Mouse (Mus musculus) gastrocnemius, adult 2 months (tissue): ENCODE data around the gene Dnase1l2. TPM values are rescaled to one million over a fixed set of nuclear protein-coding genes. Genes with fewer than 3 reads are reported as not detected.

Experiments
- DNase-seq: peaks from one replicate; pipeline ENCODE4 v3.0.0; 2022
- H3K27ac ChIP-seq: fragments of 200-600 bp; 2 replicates; pipeline ENCODE4 v1.8.1; 2022; ENCODE audit warnings: mild to moderate bottlenecking
- H3K4me3 ChIP-seq: fragments of 200-600 bp; 2 replicates; pipeline ENCODE4 v1.8.1; 2022; ENCODE audit warnings: mild to moderate bottlenecking, moderate library complexity
- CTCF ChIP-seq: fragments of 200-600 bp; IDR thresholded peaks from 2 replicates; pipeline ENCODE4 v1.8.1; 2022; ENCODE audit warnings: antibody characterized with exemption, mild to moderate bottlenecking, moderate library complexity
- intact Hi-C: fragments of 180-260 bp; cut with DNase I; formaldehyde crosslinking; loops from one replicate; pipeline ENCODE4 v1.15.1; 2025
- total RNA-seq, 2 experiments: library from RNA; stranded (reverse); gene quantifications; 2 replicates each; pipeline ENCODE4 v1.2.3; 2021

The Dnase1l2 gene
- total RNA-seq, 2 experiments from 2014 or later = 1.4 to 2.2 TPM

DNA sequence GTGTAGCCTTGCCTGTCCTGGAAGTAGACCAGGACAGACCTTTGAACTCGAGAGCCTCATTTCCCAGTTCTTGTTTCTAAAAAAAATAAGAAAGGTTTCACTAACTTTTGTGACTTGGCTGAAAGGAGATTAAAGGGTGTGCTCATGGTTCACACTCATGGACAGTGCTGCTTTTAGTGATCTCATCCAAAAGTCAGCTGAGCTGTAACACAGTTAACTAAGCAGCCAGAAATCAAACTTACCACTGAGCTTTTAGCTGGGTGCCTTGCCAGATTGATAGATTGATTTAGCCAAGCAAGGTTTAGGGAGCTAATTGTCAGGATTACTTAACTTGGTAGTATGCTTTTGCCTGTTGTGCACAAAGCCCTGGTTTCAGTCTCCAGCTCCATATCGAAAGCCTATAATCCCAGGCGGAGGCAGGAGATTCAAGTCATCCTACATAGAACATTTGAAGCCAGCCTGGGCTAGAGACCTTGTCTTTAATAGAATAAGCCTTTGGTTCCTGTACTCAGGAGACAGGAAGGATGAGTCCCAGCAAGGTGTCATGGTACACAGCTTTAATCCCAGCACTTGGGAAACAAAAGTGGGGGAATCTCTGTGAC, 26.8 kb downstream of the Dnase1l2 start:
- no peak for TF ChIP-seq CTCF
- no peak overlapping the region for H3K27ac ChIP-seq
- DNase-seq = no peak
- H3K4me3 ChIP-seq = peak overlapping the region; percentile 96
- intact Hi-C loops = loop anchor here (5.0 kb wide), 1 partner anchor 36 kb away; no protein-coding TSS in a partner anchor

DNA sequence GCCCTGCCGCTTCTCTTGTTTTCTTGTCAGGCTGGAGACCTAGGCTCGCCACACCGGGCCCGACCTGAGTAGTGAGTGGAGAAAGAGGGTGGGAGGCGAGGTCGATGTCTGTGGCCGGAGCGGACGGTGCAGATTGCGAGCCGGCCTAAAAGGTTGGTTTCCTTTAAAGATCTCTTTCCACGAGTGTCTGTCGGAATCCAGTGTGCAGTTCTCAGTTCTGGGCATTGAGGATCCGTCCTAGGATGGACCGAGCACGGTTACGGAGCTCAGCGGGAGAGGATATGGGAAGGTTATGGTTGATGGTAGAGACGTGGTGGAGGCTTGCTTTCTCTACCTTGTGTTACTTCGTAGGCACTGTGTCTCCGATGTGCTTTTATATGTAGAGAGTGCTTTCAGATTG, 27.9 kb downstream of the Dnase1l2 start:
- no peak for TF ChIP-seq CTCF
- Histone ChIP-seq H3K4me3 (peak overlapping the region; percentile 96), H3K27ac (peak overlapping the region; percentile 95)
- intact Hi-C loops = loop anchor here (5.0 kb wide), 1 partner anchor 37 kb away; no protein-coding TSS in a partner anchor
- no peak for DNase-seq

DNA sequence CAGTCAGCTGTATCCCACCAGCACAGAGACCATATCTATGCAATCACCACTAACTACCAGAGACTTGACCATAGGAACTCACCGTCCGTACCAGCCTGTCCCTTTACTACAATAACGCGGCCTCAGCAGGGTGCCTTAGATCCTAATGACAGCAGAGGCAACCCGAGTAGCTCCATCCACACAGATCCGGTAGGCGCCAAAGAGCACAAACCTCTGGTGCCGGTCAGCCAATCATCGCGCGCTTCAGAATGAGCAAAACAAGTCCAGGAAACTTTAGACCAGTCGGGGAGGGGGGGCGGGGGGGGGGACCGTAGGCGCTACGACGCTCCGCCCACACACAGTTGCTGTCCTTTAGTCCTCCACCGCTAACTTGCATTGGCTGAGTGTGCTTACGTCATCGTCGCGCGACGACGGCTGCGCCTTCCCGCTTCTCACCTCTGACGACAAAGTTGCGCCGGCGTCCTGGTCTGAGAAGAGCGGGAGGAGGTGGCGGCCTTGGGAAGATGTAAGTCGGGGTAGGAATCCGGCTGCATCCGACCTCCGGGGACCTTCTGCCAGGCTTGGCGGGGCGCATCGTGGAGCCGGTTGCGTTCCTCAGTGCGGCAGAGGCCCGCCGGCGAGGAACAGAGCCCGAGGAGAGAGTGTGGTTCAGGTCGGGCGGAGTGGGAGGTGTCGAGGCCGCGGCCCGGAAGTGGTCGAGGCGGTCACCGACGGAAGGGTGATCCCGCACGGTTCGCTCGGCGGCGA, 28.5 kb downstream of the Dnase1l2 start, which contains the start of gene Rnps1:
Gene Rnps1, plus strand, starts transcription at position 336 of the 747 bp plus-strand sequence.
- intact Hi-C loops = no loop called here
- TF ChIP-seq CTCF = no peak
- Histone ChIP-seq H3K4me3 (peak within 1 kb of the TSS; percentile 96), H3K27ac (peak within 1 kb of the TSS; percentile 96)
- DNase-seq = peak; percentile 96

DNA sequence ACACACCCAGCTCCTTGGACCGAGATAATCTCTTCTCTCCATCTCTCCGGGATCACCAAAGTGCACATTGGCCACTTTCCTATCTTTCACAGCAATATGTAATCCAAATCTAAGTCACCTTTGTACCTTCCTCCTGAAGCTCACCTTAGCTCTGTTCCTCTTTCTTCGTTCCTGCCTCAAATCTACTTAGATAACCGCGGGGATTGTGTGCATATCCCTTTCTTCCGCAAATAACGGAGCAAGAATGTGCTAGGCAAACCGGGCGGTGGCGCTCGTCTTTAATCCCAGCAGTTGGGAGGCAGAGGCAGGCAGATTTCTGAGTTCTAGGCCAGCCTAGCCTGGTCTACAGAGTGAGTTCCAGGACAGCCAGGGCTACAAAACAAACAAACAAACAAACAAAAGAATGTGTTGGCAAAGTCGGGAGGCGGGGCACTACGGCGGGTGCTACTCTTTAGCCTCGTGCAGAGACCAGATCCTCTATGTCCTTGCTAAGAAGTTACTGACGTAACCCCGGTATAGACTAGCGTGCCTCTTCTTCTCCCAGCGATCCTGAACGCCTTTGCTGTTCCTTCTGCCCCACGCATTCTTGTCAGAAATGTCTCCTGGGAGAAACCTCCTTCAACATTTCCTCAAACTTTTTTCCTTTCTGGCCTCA, 29.2 kb downstream of the Dnase1l2 start:
- intact Hi-C loops = no loop called here
- peak; percentile 14; the same call in 1 of the 2 replicates for TF ChIP-seq CTCF

DNA sequence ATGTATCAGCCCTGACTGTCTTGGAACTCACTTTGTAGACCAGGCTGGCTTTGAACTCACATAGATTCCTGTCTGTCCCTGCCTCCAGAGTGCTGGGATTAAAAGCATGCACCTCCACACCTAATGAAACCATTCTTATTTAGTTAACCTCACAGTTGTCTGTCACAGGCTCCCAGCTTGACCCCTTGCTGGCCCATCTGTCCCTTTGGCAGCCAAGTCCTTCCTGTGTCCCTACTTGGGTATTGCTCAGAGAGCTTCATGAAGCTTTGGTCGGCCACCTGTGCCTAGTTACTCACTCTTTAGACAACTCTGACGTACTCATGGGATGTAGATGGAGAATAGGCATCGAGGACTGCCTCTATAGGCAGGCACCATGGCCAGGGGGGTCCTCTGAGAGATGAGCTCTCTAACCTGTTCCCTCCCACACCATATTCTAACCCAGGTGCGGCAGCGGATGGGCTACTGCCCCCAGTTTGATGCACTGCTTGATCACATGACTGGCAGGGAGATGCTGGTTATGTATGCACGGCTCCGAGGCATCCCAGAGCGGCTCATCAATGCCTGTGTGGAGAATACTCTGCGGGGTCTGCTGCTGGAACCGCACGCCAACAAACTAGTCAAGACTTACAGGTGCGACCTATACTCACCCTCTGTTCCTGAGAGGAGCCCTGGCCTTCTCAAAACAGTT, 35.6 kb downstream of the Dnase1l2 start:
- no peak for TF ChIP-seq CTCF
- intact Hi-C loops = no loop called here
- no peak for DNase-seq
- Histone ChIP-seq H3K27ac (no peak overlapping the region), H3K4me3 (no peak overlapping the region)

More for the DNA sequence above, 29.2 kb downstream of the Dnase1l2 start:
- no peak for DNase-seq
- peak overlapping the region; percentile 96 for H3K27ac ChIP-seq
- H3K4me3 ChIP-seq = peak overlapping the region; percentile 96

DNA sequence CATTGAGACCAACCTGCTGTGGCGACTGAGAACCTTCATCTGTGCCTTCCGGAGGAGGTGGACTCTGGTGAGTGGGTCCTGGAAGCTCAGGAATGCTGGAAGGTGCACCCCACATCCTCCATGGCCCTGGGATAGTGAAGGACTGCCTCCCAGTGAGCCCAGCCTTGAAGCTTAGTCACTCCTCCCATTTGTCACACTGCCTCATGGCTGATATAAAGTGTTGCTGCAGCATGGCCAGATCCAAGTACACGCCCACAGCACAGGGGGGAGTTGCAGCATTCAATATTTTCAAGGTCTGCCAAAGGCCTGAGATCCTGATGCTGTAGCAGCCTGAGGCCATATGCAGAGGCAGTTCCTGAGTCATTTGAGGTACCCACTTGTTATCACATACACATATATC, 40.5 kb downstream of the Dnase1l2 start:
- TF ChIP-seq CTCF = no peak

DNA sequence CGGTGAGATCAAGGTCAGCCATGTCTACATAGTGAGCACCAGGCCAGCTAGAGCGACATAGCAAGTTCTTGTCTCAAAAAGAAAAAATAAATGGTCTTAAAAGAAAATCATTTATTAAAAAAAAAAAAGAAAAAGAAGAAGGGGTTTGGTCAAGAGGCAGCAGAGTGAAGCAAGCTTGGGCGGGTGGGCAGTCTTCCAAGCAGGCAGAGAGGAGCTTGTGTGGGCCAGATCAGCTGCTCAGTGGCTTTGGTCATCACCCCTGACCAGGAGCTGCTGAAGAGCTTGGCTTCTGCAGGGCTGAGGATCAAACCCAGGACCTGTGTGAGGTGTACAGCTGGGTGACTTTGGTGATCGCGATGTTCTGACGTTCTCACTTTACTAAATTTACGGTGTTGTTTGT, 48.4 kb downstream of the Dnase1l2 start:
- peak; percentile 51 for DNase-seq
- no peak overlapping the region for H3K4me3 ChIP-seq
- no peak for TF ChIP-seq CTCF
- intact Hi-C loops = loop anchor here (5.0 kb wide), 1 partner anchor 222 kb away; no protein-coding TSS in a partner anchor
- H3K27ac ChIP-seq = no peak overlapping the region

More for the DNA sequence above, 40.5 kb downstream of the Dnase1l2 start:
- intact Hi-C loops = no loop called here
- no peak for DNase-seq
- Histone ChIP-seq H3K27ac (no peak overlapping the region), H3K4me3 (no peak overlapping the region)

DNA sequence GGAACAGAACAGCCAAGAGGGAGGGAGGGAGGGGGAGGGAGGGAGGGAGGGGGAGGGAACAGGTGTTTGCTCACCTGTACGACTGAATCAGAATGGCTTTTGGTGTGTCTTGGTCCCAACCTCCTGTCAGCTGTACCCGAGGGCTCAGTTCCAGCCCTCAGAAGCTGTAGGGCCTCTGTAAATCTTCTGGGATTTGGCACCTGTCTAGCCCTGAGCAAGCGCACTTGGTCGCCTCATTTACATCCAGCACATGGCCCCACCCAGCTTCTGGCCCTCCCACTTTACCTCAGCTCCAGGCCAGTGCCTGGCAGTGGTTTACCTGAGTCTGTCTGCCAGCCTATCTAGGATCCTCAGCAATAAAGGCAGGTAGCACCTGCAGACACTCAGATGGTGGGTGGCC, 49.4 kb downstream of the Dnase1l2 start:
- no peak for TF ChIP-seq CTCF
- DNase-seq = no peak
- no peak overlapping the region for H3K4me3 ChIP-seq
- no peak overlapping the region for H3K27ac ChIP-seq
- intact Hi-C loops = loop anchor here (5.0 kb wide), 1 partner anchor 221 kb away; no protein-coding TSS in a partner anchor

DNA sequence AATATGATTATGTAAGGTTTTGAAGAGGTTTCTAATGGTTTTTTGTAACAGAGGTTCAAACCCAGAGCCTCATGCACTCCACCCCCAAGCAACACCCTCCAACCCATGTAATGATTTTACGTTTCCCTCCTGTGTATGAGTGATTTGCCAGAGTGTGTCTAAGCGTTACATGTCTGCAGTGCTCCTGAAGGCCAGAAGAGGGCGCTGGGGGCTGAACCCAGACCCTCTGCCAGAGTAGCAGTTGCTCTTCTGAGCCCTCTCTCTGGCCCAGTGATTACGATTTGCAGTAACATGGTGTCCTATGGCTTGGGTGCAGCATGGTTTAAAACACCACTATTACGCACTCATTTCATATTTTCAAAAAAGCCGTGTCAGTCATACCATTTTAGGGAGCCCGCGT, 51.8 kb downstream of the Dnase1l2 start:
- TF ChIP-seq CTCF = peak; percentile 59
- no peak for DNase-seq
- intact Hi-C loops = loop anchor here (5.0 kb wide), 1 partner anchor 219 kb away; no protein-coding TSS in a partner anchor
- Histone ChIP-seq H3K4me3 (no peak overlapping the region), H3K27ac (no peak overlapping the region)

Other genes starting within 250 kb of the Dnase1l2 start
- 1 to 10 TPM; 4.0 to 7.1 TPM for gene Tbc1d24, start 237.5 kb downstream of the Dnase1l2 start, total RNA-seq
- under 1 TPM; 0.31 to 0.39 TPM for gene Ntn3, start 233.6 kb downstream of the Dnase1l2 start, total RNA-seq
- 1 to 10 TPM; 1.4 to 2.5 TPM for gene Tedc2, start 222.3 kb downstream of the Dnase1l2 start, total RNA-seq
- gene Ccnf, start 191.6 kb downstream of the Dnase1l2 start, total RNA-seq = under 1 TPM; 0.41 to 0.64 TPM
- gene Abca17, start 92.0 kb downstream of the Dnase1l2 start, total RNA-seq = not detected
- gene Abca3, start 91.2 kb downstream of the Dnase1l2 start, total RNA-seq = 1 to 10 TPM; 6.8 to 7.9 TPM
- gene Rnps1, start 28.5 kb downstream of the Dnase1l2 start, total RNA-seq = 10 to 100 TPM; 51.9 TPM
- 100 to 1,000 TPM; 112 to 209 TPM for gene Eci1, start 16.5 kb downstream of the Dnase1l2 start, total RNA-seq
- gene E4f1, start 27.2 kb upstream of the Dnase1l2 start, total RNA-seq = 10 to 100 TPM; 11.4 to 16.5 TPM
- gene Pgp, start 27.3 kb upstream of the Dnase1l2 start, total RNA-seq = 10 to 100 TPM; 50.8 to 56.3 TPM
- gene Bricd5, start 30.8 kb upstream of the Dnase1l2 start, total RNA-seq = not detected
- gene Mlst8, start 36.0 kb upstream of the Dnase1l2 start, total RNA-seq = 10 to 100 TPM; 12.1 to 14.8 TPM
- gene Caskin1, start 45.5 kb upstream of the Dnase1l2 start, total RNA-seq = under 1 TPM in 1 of 2 experiments, not detected in 1; 0.08 TPM
- gene Traf7, start 84.8 kb upstream of the Dnase1l2 start, total RNA-seq = 10 to 100 TPM; 27.3 to 35.2 TPM
- gene Rab26, start 91.1 kb upstream of the Dnase1l2 start, total RNA-seq = not detected
- 10 to 100 TPM; 18.3 to 25.0 TPM for gene Pkd1, start 106.7 kb upstream of the Dnase1l2 start, total RNA-seq
- gene Tsc2, start 189.5 kb upstream of the Dnase1l2 start, total RNA-seq = 10 to 100 TPM; 84.9 to 90.4 TPM
- 1 to 10 TPM; 2.6 to 3.4 TPM for gene Nthl1, start 189.6 kb upstream of the Dnase1l2 start, total RNA-seq
- gene Slc9a3r2, start 207.2 kb upstream of the Dnase1l2 start, total RNA-seq = 10 to 100 TPM; 27.8 to 52.9 TPM
- not detected for gene Npw, start 215.4 kb upstream of the Dnase1l2 start, total RNA-seq
- gene Zfp598, start 226.6 kb upstream of the Dnase1l2 start, total RNA-seq = 10 to 100 TPM; 22.1 to 24.5 TPM
- not detected for gene Syngr3, start 246.8 kb upstream of the Dnase1l2 start, total RNA-seq